Mouse (Mus musculus) Patski (cell line): ENCODE results near the gene Art3. TPM values are rescaled to one million over a fixed set of nuclear protein-coding genes. Genes with fewer than 3 reads are reported as not detected.
A peak's percentile ranks its signal among the peaks of the same experiment; 100 is the strongest.

Experiments used
- ATAC-seq: fragments of 100-300 bp; one replicate; pipeline ENCODE4 v1.8.0; 2021
- CTCF ChIA-PET: fragments of 350-600 bp; sonication (Branson Sonifier 250); formaldehyde crosslinking; loops from one replicate; lab custom pipeline; 2022; ENCODE audit warnings: inconsistent platforms; lab: Charles Lee
- POLR2A ChIA-PET: fragments of 350-600 bp; sonication (Branson Sonifier 250); formaldehyde crosslinking; loops from one replicate; lab custom pipeline; 2022; ENCODE audit warnings: antibody characterized with exemption, inconsistent platforms; lab: Charles Lee
- DNase-seq: peaks from one replicate; pipeline ENCODE4 v3.0.0-alpha.2; 2011; ENCODE audit warnings: low read depth, low spot score
- H3K27me3 ChIP-seq: fragments of 371-371 bp; one replicate; pipeline ENCODE4 v1.5.1; 2021
- CTCF ChIP-seq: fragments of 100-300 bp; IDR thresholded peaks from one replicate; pipeline ENCODE4 v1.5.1; 2021
- in situ Hi-C: fragments of 300-500 bp; cut with MboI; formaldehyde crosslinking; loops from 3 replicates; pipeline ENCODE4 v1.11.1; 2018; ENCODE audit warnings: low pct_unique_long_range_greater_than_20kb, mixed read lengths
- polyA plus RNA-seq: library from polyadenylated mRNA; unstranded; gene quantifications from one replicate; pipeline ENCODE4 v1.2.3, GENCODE M21; 2021

Art3 gene
- polyA plus RNA-seq, 1 experiment from 2014 or later: not detected

DNA sequence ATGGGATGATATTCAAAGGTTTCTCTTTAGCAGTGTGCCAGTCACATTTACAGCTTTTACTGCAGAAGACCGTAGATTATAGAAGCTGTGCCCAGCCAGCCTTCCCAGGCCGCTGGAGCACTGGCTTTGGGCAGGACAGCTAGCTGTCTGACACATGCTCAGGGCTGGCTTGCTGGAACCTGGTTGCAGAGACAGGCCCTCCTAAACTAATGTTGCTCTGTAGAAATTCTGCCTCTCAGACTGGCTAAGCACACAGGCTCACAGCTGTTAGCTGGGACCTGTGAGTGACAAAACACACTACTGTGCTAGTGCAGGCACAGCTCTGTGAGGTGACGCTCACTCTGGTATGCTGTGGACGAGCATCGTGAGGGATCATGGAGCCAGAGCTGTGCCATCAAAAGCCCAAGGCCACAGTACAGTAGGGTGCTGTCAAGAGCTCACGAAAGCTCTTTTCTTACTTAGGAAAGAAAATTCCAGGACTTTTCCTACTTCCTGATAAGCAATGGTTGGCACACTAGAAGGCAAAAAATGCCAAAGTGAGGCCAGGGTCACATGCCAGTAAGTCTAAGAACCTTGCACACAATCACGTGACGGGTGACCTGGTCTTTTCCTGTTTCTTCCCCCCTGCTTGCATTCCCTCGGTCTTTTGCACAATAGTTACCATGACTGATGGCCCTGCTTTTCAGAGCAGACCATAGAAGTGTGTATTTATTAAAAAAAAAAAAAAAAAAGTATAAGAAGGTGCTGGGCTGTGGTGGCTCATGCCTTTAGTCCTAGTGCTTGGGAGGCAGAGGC is 77.9 kb downstream of the Art3 start:
- CTCF ChIA-PET: interaction anchor here (1.0 to 3.6 kb wide), 7 partner anchors 11 to 100 kb away, joined by 3 to 15 read pairs (median 3); no protein-coding TSS in a partner anchor

DNA sequence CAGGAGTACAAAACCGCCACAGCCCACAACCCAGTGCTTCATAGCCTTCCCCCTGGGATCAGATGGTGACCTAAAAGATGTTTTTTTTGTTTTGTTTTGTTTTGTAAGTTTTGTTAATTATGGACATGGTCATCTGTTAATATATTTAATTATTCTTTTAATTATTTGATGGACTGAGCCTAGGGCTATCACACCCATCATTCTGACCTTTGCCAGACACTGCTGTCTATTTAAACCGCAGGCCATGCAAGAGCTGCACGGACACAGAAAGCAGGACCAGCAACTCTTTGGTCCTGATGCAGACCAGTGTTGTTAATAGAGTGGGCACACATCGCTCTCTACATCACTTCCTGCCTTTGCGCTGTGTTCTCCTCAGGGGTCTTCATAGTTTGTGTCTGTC is 78.9 kb downstream of the Art3 start:
- POLR2A ChIA-PET: no interaction called here
- in situ Hi-C loops: no loop called here
- TF ChIP-seq CTCF: no peak
- ATAC-seq (no peak), DNase-seq (no peak)
- CTCF ChIA-PET: interaction anchor here (0.8 to 2.2 kb wide), 2 partner anchors 12 kb away, joined by 3 to 11 read pairs; no protein-coding TSS in a partner anchor
- H3K27me3 ChIP-seq: no peaks in the 10 kb centered on the region

More for the DNA sequence above, 77.9 kb downstream of the Art3 start:
- POLR2A ChIA-PET: interaction anchor here (0.6 to 0.9 kb wide), 2 partner anchors 11 to 453 kb away, joined by 3 to 5 read pairs; no protein-coding TSS in a partner anchor
- H3K27me3 ChIP-seq: no peaks in the 10 kb centered on the region
- no peak for DNase-seq
- no peak for TF ChIP-seq CTCF
- ATAC-seq: no peak
- in situ Hi-C loops: no loop called here

DNA sequence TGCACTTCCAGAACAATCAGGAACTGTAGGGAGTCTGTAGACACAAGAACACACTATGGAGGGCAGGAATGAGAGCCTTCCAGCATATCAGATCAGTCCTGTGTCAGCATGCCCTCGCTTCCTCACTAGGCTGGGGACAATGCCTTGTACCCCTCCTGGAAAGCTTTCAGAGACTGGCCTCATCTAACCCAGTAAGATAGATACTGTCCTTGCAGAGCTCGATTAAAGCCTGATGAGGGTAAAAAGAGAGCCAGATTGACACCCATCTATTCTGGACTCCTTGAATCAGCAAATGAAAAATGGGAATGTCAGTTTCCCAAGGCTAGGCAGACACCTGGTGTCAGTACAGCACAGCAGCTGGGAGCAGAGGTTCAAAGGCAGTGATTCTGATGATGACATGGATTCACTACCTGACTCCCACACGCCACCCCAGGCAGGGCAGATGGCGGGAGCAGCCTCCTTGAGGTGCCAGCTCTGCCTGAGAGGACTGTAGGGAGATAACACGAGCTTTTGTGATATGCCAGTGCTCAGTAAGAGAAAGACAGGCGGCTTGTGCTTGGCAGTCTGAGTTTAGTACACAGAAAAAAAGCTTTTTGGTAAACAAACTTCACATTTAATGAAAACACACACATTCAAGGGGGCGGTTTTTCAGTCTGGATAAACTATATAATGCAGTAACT is 80.0 kb downstream of the Art3 start:
- H3K27me3 ChIP-seq: no peaks in the 10 kb centered on the region
- CTCF ChIA-PET: interaction anchor here (0.8 to 2.2 kb wide), 5 partner anchors 10 to 27 kb away, joined by 3 to 11 read pairs (median 3); no protein-coding TSS in a partner anchor
- POLR2A ChIA-PET: interaction anchor here (0.9 to 1.1 kb wide), 2 partner anchors 13 to 101 kb away, joined by 3 read pairs; partner anchors contain the start of gene Sdad1
- DNase-seq (no peak), ATAC-seq (no peak)
- in situ Hi-C loops: no loop called here
- no peak for TF ChIP-seq CTCF

DNA sequence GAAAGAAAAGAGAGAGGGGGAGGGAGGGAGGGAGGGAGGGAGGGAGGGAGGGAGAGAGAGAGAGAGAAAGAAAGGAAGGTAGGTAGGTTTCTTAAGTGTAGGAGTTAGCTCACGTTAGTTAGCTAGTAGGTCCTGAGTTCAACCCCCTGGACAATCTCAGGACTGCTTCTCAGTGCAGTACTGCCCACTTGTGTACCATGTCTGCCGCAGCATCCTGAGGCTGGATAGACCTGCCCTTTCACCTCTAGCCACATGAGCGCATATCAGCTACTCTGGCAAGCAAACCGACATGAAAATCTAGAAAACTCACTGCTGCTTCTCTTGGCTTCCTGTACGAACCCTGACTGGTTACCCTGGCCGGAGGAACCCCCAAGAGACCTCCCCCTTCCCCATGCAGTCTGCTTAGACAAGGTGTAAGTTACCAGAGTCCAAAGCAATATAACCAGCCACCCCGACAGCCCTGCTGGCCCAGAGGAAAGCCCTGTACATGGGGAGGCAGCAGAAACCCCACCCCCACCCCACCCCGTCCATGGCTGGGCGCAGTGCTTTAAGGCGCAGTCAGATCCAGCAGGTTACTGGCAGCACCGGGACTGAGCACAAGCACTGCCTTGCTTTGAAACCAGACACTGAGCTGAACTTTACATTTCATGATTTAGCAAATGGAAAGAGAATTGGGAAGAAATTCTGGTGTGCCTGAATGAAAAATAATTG is 81.8 kb downstream of the Art3 start:
- ChIA-PET CTCF (interaction anchor here (1.2 to 2.0 kb wide), 2 partner anchors 10 to 11 kb away, joined by 7 read pairs; no protein-coding TSS in a partner anchor), POLR2A (no interaction called here)
- no peak for TF ChIP-seq CTCF
- ATAC-seq (no peak), DNase-seq (no peak)
- H3K27me3 ChIP-seq: no peaks in the 10 kb centered on the region
- in situ Hi-C loops: no loop called here

DNA sequence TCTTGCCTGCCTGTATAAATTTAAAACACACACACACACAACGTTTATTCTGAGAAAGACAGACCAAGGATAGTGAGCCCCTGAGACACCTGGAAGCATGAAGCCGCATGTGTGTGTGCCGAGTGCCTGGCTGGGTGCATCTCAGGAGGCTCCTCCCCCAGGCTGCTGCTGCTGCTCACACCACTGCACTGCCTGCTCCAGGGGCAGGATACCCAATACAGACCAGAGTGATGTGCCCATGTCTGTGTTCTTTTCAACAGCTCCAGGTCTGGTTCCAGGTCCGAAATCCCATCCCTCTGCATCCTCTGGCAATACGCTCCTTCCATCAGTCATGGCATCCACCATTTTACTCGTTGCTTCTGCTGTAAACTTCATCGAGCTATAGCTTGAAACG is 82.4 kb downstream of the Art3 start:
- no peak for ATAC-seq
- H3K27me3 ChIP-seq: no peaks in the 10 kb centered on the region
- CTCF ChIA-PET: interaction anchor here (0.8 to 1.2 kb wide), 2 partner anchors 10 to 12 kb away, joined by 3 to 7 read pairs; no protein-coding TSS in a partner anchor
- in situ Hi-C loops: no loop called here
- no peak for DNase-seq
- POLR2A ChIA-PET: no interaction called here
- no peak for TF ChIP-seq CTCF

DNA sequence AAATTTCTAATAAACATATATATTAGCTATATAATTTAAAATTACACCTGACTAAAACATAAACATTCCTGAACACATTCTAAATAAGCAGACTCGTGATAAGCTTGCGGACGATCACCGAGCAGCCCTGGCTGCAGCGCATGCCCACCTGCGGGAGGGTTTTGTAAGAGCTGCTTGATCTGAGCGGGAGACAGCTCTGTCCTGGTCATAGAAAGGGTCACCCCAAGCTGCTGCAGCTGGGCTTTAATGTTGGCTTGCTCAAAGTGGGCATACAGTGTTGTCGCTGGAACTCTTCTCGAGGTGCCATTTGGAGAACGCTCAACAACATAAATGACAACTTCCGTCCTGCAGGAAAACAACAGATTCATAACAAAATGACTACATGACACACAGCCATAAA is 92.5 kb downstream of the Art3 start:
- POLR2A ChIA-PET: interaction anchor here (0.5 kb wide), 1 partner anchor 191 kb away, joined by 3 read pairs; no protein-coding TSS in a partner anchor
- in situ Hi-C loops: no loop called here
- no peaks in the 10 kb centered on the region for H3K27me3 ChIP-seq
- DNase-seq: no peak
- ATAC-seq: no peak
- TF ChIP-seq CTCF: no peak
- CTCF ChIA-PET: interaction anchor here (0.7 to 1.8 kb wide), 4 partner anchors 10 to 26 kb away, joined by 3 to 7 read pairs (median 6); no protein-coding TSS in a partner anchor

DNA sequence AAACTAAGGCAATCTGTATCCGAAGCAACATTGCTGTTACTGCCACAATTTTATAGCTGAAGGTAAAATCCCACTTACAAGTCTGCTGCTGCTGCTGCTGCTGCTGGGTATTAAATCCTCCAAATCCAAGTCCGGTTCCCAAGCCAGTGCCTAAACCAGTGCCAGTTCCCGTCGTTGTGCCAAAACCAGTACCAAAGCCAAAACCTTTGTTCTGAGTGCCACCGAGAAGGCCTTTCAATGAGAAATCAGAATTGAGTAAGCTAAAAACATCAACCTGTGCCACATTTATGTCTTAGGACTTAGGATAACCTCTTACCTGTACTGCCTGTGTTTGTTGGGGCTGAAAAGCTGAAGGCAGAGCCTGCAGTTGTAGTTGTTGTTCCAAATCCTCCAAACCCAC is 99.1 kb downstream of the Art3 start:
- no peak for TF ChIP-seq CTCF
- DNase-seq (no peak), ATAC-seq (no peak)
- H3K27me3 ChIP-seq: no peaks in the 10 kb centered on the region
- CTCF ChIA-PET: interaction anchor here (1.6 kb wide), 1 partner anchor 20 kb away, joined by 3 read pairs; no protein-coding TSS in a partner anchor
- POLR2A ChIA-PET: no interaction called here
- in situ Hi-C loops: no loop called here

DNA sequence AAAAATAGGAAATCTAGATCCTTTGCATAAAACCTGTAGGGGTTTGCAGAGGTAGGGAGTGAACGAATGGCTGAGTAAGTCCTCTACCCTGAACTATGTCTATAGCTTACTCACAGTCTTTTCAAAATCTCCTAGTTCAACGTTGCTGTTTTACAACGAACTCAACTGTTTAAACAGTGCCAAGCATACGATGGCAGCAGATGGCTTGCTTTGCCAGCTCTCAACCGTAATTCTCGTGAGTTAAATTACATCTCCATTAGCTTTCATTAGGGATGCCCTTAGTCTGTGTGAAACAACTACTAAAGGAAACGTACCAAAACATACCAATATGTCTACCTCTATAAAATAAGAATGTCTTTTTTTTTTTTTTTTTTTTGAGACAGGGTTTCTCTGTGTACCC is 100.0 kb downstream of the Art3 start:
- TF ChIP-seq CTCF: no peak

DNA sequence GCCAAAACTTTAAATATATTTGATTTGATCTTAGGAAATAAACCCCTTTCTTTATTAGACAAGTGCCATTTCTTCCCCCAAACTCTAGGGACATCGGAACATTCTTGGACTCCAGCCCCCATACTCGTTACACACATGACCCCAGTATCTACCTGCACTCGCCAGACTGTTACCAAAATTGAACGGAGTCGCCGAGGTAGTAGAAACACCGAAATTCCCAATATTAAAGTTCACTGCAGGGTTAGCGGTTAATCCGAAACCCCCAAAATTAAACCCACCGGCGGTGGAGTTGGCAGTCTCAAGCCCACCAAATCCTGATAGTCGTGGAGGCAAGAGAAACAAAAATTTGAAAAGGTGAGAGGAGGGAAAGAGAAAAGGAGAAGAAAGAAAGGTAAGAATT is 102.4 kb downstream of the Art3 start:
- in situ Hi-C loops: no loop called here
- ATAC-seq (no peak), DNase-seq (no peak)
- H3K27me3 ChIP-seq: no peaks in the 10 kb centered on the region
- ChIA-PET POLR2A (no interaction called here), CTCF (no interaction called here)
- no peak for TF ChIP-seq CTCF

More for the DNA sequence above, 100.0 kb downstream of the Art3 start:
- ATAC-seq: no peak
- ChIA-PET POLR2A (interaction anchor here (0.6 to 0.9 kb wide), 2 partner anchors 16 to 415 kb away, joined by 3 read pairs; no protein-coding TSS in a partner anchor), CTCF (interaction anchor here (1.6 kb wide), 1 partner anchor 19 kb away, joined by 3 read pairs; no protein-coding TSS in a partner anchor)
- in situ Hi-C loops: no loop called here
- no peaks in the 10 kb centered on the region for H3K27me3 ChIP-seq
- DNase-seq: no peak

DNA sequence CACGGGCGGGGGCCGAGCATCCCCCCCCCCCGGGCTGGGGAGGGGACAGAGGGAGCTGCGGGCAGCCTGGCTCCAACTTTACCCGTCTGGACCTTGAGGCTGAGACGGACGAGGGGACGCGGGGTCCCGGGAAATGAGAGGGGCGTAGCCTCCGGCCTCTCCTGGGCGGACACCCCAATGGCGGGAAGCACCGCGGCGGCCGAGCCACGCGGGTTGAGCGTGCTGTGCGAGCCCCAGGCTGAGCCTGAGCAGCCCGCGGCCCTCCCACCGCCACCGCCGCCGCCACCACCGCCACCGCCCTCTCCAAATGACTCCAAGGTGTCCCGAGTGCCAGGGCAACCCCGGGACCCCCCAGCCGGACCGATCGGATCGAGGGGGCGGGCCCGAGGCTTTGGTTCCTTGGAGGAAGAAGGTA is 103.0 kb downstream of the Art3 start:
- DNase-seq: no peak
- H3K27me3 ChIP-seq: no peaks in the 10 kb centered on the region
- TF ChIP-seq CTCF: no peak
- ChIA-PET CTCF (no interaction called here), POLR2A (no interaction called here)
- ATAC-seq: peak; percentile 46
- in situ Hi-C loops: no loop called here
